Mouse (Mus musculus): ENCODE results near the gene Col19a1. TPM values are rescaled to one million over a fixed set of nuclear protein-coding genes. Genes with fewer than 3 reads are reported as not detected.
A peak's percentile ranks its signal among the peaks of the same experiment; 100 is the strongest.

Gene Col19a1
- polyA plus RNA-seq, 1 experiment from 2014 or later: 2.4 TPM

DNA sequence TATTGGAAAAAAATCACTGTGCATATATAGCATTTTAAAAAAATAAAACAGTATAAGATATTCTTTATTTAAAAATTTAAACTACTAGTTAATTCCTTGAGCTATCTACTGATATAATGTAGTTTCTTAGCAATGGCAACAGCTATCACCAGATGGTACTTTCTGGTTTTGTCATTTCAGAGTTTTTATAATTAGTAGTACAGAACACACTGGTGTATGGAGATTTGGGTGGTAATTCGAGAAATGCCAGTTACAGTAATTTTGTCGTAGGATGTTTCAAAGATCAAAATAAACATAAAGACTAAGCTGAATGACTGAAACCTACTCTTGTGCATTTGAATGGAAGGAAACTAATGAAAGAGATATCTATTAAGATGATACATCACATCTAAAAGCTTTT lies 129.3 kb downstream of the Col19a1 start:
- WGBS: 66% methylated on average over 2 of the region's 2 CpGs
- Histone ChIP-seq H3K4me3 (no peak overlapping the region), H3K4me2 (no peak overlapping the region), H3K27ac (no peak overlapping the region), H3K36me3 (no peaks in the 10 kb centered on the region), H3K27me3 (no peaks in the 10 kb centered on the region), H3K9ac (no peak overlapping the region), H3K4me1 (no peaks in the 10 kb centered on the region), H3K9me3 (no peaks in the 10 kb centered on the region)
- ATAC-seq (ENCODE audit: insufficient number of reproducible peaks, insufficient read depth, low FRiP score, low TSS enrichment, low read depth): no peak

- ATAC-seq (ENCODE audit: insufficient number of reproducible peaks, insufficient read depth, low FRiP score, low TSS enrichment, low read depth): no peak
- H3K36me3 ChIP-seq: no peaks in the 10 kb centered on the region
- no peaks in the 10 kb centered on the region for H3K4me1 ChIP-seq
- H3K27ac ChIP-seq: no peak overlapping the region
- H3K27me3 ChIP-seq: no peaks in the 10 kb centered on the region
- no peak overlapping the region for H3K4me2 ChIP-seq
- H3K4me3 ChIP-seq: no peak overlapping the region
- H3K9me3 ChIP-seq: no peaks in the 10 kb centered on the region
- WGBS: 67% methylated on average over 10 of the region's 10 CpGs
- no peak overlapping the region for H3K9ac ChIP-seq
These were observed 134.6 kb downstream of the Col19a1 start for GRCm38 (mm10) chr1:24452572-24453269.

DNA sequence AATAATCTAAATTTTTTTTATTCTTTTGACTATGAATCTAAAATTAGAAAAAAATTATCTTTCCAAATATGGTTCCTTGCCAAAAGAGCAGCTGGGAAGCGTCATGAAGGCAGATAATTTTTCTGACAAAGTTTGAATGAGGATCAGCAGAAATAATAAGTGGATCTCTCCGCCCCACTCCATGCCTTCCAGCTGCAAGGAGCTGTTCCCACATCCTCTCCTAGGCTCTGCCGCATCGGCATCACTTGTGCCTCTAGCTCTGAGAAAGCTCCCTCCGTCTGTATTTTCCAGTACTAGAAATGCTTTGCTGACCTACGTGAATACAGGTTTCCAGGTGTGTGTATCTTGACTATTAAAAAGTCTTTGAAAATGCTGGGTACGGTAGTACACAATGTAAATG lies 135.1 kb downstream of the Col19a1 start:
- H3K27me3 ChIP-seq: no peaks in the 10 kb centered on the region

DNA sequence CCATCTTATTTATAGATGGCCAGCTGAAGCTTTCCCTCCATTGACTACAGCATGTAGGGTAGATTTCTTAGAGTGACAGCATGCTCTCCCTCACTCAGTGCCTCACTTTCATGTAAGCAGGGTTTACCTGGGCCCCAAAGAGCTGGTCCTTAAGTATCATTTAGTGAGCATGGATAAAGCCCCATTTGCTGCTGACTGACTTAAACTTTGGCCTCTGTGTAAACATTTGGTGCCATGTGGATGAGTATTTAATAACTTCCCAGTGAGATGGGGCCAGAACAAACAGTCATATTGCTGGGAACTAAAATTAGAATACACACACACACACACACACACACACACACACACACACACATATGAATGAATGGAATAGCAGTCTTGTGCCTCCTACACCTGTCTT lies 149.8 kb downstream of the Col19a1 start:
- H3K9me3 ChIP-seq: no peaks in the 10 kb centered on the region
- H3K27ac ChIP-seq: no peak overlapping the region
- no peak overlapping the region for H3K9ac ChIP-seq
- H3K27me3 ChIP-seq: no peaks in the 10 kb centered on the region
- H3K4me2 ChIP-seq: no peak overlapping the region
- H3K4me3 ChIP-seq: no peak overlapping the region
- no peaks in the 10 kb centered on the region for H3K4me1 ChIP-seq
- no peak for ATAC-seq (ENCODE audit: insufficient number of reproducible peaks, insufficient read depth, low FRiP score, low TSS enrichment, low read depth)
- no peaks in the 10 kb centered on the region for H3K36me3 ChIP-seq

More for the DNA sequence above, 135.1 kb downstream of the Col19a1 start:
- H3K4me1 ChIP-seq: no peaks in the 10 kb centered on the region
- no peak overlapping the region for H3K4me3 ChIP-seq
- H3K36me3 ChIP-seq: no peaks in the 10 kb centered on the region
- no peak overlapping the region for H3K9ac ChIP-seq
- no peaks in the 10 kb centered on the region for H3K9me3 ChIP-seq
- no peak overlapping the region for H3K4me2 ChIP-seq
- 74% methylated on average over 7 of the region's 7 CpGs for WGBS
- ATAC-seq (ENCODE audit: insufficient number of reproducible peaks, insufficient read depth, low FRiP score, low TSS enrichment, low read depth): no peak
- no peak overlapping the region for H3K27ac ChIP-seq

DNA sequence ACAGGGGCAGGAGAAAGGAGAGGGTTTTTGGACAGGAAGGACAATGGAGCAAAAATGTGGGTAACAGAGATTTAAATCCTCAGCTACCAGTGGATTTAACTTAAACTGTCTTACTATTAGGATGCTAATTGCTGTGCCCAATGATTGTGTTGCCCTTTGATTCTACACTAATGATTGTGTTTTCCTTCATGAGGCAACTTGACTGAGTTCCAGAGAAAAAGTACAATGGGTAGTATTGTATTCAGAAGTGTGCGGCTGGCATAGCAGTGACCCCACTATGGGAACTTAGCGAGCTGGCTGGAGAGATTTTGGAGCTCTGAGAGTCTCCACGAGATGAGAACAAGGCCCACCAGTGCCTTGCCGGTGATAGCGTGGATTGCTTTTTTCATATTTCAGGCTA lies 159.0 kb downstream of the Col19a1 start:
- 83% methylated on average over 5 of the region's 5 CpGs for WGBS
- Histone ChIP-seq H3K36me3 (no peaks in the 10 kb centered on the region), H3K27me3 (no peaks in the 10 kb centered on the region), H3K9me3 (no peaks in the 10 kb centered on the region), H3K27ac (no peak overlapping the region), H3K9ac (no peak overlapping the region), H3K4me1 (no peaks in the 10 kb centered on the region), H3K4me3 (no peak overlapping the region), H3K4me2 (no peak overlapping the region)
- ATAC-seq (ENCODE audit: insufficient number of reproducible peaks, insufficient read depth, low FRiP score, low TSS enrichment, low read depth): no peak

- WGBS: 30% methylated on average over 8 of the region's 8 CpGs
- no peak overlapping the region for H3K27ac ChIP-seq
- H3K4me1 ChIP-seq: no peaks in the 10 kb centered on the region
- H3K36me3 ChIP-seq: no peaks in the 10 kb centered on the region
- no peak for ATAC-seq (ENCODE audit: insufficient number of reproducible peaks, insufficient read depth, low FRiP score, low TSS enrichment, low read depth)
- no peak overlapping the region for H3K9ac ChIP-seq
- no peaks in the 10 kb centered on the region for H3K9me3 ChIP-seq
- H3K4me2 ChIP-seq: no peak overlapping the region
- H3K27me3 ChIP-seq: no peaks in the 10 kb centered on the region
- no peak overlapping the region for H3K4me3 ChIP-seq
These were observed 209.0 kb downstream of the Col19a1 start for GRCm38 (mm10) chr1:24378125-24378821.

GRCm38 (mm10) chr1:24374902-24375301 lies 212.4 kb downstream of the Col19a1 start:
- H3K4me2 ChIP-seq: no peak overlapping the region
- H3K27ac ChIP-seq: no peak overlapping the region
- H3K9me3 ChIP-seq: no peaks in the 10 kb centered on the region
- H3K9ac ChIP-seq: no peak overlapping the region
- 24% methylated on average over 2 of the region's 2 CpGs for WGBS
- no peaks in the 10 kb centered on the region for H3K36me3 ChIP-seq
- H3K4me3 ChIP-seq: no peak overlapping the region
- H3K27me3 ChIP-seq: no peaks in the 10 kb centered on the region
- no peak for ATAC-seq (ENCODE audit: insufficient number of reproducible peaks, insufficient read depth, low FRiP score, low TSS enrichment, low read depth)
- no peaks in the 10 kb centered on the region for H3K4me1 ChIP-seq

GRCm38 (mm10) chr1:24373671-24374070 lies 213.6 kb downstream of the Col19a1 start:
- Histone ChIP-seq H3K27me3 (no peaks in the 10 kb centered on the region), H3K4me3 (no peak overlapping the region), H3K36me3 (no peaks in the 10 kb centered on the region), H3K4me1 (no peaks in the 10 kb centered on the region), H3K4me2 (no peak overlapping the region), H3K27ac (no peak overlapping the region), H3K9ac (no peak overlapping the region), H3K9me3 (no peaks in the 10 kb centered on the region)
- ATAC-seq (ENCODE audit: insufficient number of reproducible peaks, insufficient read depth, low FRiP score, low TSS enrichment, low read depth): no peak
- WGBS: 80% methylated on average over 3 of the region's 3 CpGs

DNA sequence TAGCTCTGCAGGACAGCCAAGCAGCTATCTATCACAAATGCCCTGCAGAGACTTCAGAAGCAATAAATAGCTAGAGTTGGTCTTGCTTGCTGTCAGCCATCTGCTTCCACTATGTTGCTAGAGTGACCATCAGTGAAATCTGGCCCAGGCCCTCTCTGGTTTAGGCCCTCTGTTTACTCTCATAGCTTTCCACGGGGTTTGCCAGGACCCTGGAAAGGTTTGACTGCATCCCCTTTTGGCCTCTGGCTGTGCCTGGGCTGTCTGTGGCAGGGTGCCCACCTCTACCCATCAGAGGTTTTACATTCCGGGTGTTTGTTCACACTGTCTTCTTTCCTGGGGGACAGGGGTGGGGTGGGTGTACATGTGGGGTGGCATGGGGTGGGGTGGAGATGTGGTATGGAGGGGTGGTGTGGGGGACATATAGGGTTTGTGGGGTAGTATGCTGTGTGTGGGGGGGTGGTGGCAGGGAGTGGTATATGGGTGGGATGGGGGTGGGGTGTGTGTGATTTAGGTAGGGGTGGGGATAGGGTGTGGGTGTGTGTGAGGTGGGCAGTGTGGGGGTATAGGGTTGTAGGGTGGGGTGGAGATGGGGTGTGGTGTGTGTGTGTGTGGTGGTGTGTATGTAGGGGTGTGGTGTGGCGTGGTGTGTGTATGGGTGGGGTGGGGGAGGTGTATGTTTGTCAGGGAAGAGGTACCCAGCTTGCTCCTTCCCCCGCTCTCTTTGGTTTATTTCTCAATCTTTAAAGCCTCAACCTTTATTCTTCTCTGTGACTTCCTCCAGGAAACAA lies 214.6 kb downstream of the Col19a1 start:
- ATAC-seq (ENCODE audit: insufficient number of reproducible peaks, insufficient read depth, low FRiP score, low TSS enrichment, low read depth): 0 out of 2 replicates have a peak, but pooled peaks have one; percentile 43
- Histone ChIP-seq H3K36me3 (no peaks in the 10 kb centered on the region), H3K4me2 (no peak overlapping the region), H3K27me3 (no peaks in the 10 kb centered on the region), H3K9me3 (no peaks in the 10 kb centered on the region), H3K4me3 (no peak overlapping the region), H3K27ac (no peak overlapping the region), H3K4me1 (no peaks in the 10 kb centered on the region), H3K9ac (no peak overlapping the region)
- WGBS: 76% methylated on average over 4 of the region's 4 CpGs

- no peak overlapping the region for H3K27ac ChIP-seq
- ATAC-seq (ENCODE audit: insufficient number of reproducible peaks, insufficient read depth, low FRiP score, low TSS enrichment, low read depth): no peak
- 50% methylated on average over 19 of the region's 19 CpGs for WGBS
- H3K9me3 ChIP-seq: no peaks in the 10 kb centered on the region
- H3K4me2 ChIP-seq: peak overlapping the region; percentile 24; the same call in 1 of the 2 replicates
- H3K9ac ChIP-seq: no peak overlapping the region
- no peak overlapping the region for H3K4me3 ChIP-seq
- H3K4me1 ChIP-seq: no peaks in the 10 kb centered on the region
- no peaks in the 10 kb centered on the region for H3K27me3 ChIP-seq
- H3K36me3 ChIP-seq: no peaks in the 10 kb centered on the region
These were observed 219.4 kb downstream of the Col19a1 start for GRCm38 (mm10) chr1:24367570-24368517.

GRCm38 (mm10) chr1:24364775-24365174 lies 222.5 kb downstream of the Col19a1 start:
- H3K4me2 ChIP-seq: no peak overlapping the region
- WGBS: 74% methylated on average over 7 of the region's 7 CpGs
- no peak overlapping the region for H3K27ac ChIP-seq
- no peak overlapping the region for H3K4me3 ChIP-seq
- no peak overlapping the region for H3K9ac ChIP-seq
- H3K9me3 ChIP-seq: no peaks in the 10 kb centered on the region
- no peaks in the 10 kb centered on the region for H3K27me3 ChIP-seq
- H3K4me1 ChIP-seq: no peaks in the 10 kb centered on the region
- no peak for ATAC-seq (ENCODE audit: insufficient number of reproducible peaks, insufficient read depth, low FRiP score, low TSS enrichment, low read depth)
- no peaks in the 10 kb centered on the region for H3K36me3 ChIP-seq
